Mouse (Mus musculus): Measurements from ENCODE around the gene Pou3f3. TPM values are rescaled to one million over a fixed set of nuclear protein-coding genes. Genes with fewer than 3 reads are reported as not detected.

The Pou3f3 gene
- polyA plus RNA-seq, 1 experiment from 2014 or later: 29.3 TPM

DNA sequence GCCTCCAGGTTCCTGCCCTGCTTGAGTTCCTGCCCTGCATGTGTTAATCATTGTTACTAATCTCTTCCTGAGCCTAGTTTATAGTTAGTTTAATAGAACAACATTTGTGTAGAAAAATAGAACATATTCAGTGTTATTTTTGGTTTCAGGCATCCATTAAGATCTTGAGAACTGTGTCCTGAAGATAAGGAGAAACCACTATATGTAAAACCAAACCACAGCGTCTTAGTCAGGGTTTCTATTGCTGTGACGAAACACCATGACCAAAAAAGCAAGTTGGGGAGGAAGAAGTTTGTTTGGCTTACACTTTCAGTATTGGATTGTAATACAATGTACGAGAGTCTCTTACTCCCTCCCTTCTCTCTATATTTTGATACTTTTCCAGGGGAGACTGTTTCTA is 49.5 kb downstream of the Pou3f3 start:
- no peak overlapping the region for H3K4me3 ChIP-seq (ENCODE audit: low read depth, low read length)
- H3K9me3 ChIP-seq (ENCODE audit: control insufficient read depth, low read length): no peaks in the 10 kb centered on the region
- H3K36me3 ChIP-seq (ENCODE audit: control insufficient read depth, insufficient read depth, low read length): no peaks in the 10 kb centered on the region
- ATAC-seq (replicated peaks; ENCODE audit: low FRiP score): no peak
- no peak for DNase-seq (ENCODE audit: low spot score)
- H3K9ac ChIP-seq (ENCODE audit: low read length): no peak overlapping the region
- no peaks in the 10 kb centered on the region for H3K27me3 ChIP-seq (ENCODE audit: control insufficient read depth, insufficient read depth, low read length)
- no peak overlapping the region for H3K4me2 ChIP-seq (ENCODE audit: low read depth, low read length, severe bottlenecking)
- WGBS: 77% methylated on average over 3 of the region's 3 CpGs
- no peak overlapping the region for H3K27ac ChIP-seq (ENCODE audit: low read depth, low read length)
- H3K4me1 ChIP-seq (replicated peaks; ENCODE audit: control insufficient read depth, insufficient read depth, low read length): no peaks in the 10 kb centered on the region

GRCm38 (mm10) chr1:42749536-42750292 is 54.1 kb downstream of the Pou3f3 start:
- ATAC-seq (replicated peaks; ENCODE audit: low FRiP score) (no peak), DNase-seq (ENCODE audit: low spot score) (no peak)
- Histone ChIP-seq H3K4me1 (replicated peaks; ENCODE audit: control insufficient read depth, insufficient read depth, low read length) (no peaks in the 10 kb centered on the region), H3K9ac (ENCODE audit: low read length) (no peak overlapping the region), H3K9me3 (ENCODE audit: control insufficient read depth, low read length) (no peaks in the 10 kb centered on the region), H3K36me3 (ENCODE audit: control insufficient read depth, insufficient read depth, low read length) (no peaks in the 10 kb centered on the region), H3K4me3 (ENCODE audit: low read depth, low read length) (no peak overlapping the region), H3K27ac (ENCODE audit: low read depth, low read length) (no peak overlapping the region), H3K27me3 (ENCODE audit: control insufficient read depth, insufficient read depth, low read length) (no peaks in the 10 kb centered on the region), H3K4me2 (ENCODE audit: low read depth, low read length, severe bottlenecking) (no peak overlapping the region)
- 86% methylated on average over 6 of the region's 6 CpGs for WGBS

Other genes starting within 250 kb of the Pou3f3 start
- 58.8 and 60.3 TPM in 2 replicates for gene Mrps9, start 155.5 kb downstream of the Pou3f3 start, polyA plus RNA-seq (2014; fragmentation: Nextera tagmentation; extraction: Ambion mirVana)